Mouse (Mus musculus) T-helper 17 cell (primary cell): Measurements from ENCODE around the gene Pygo1.

ENCODE experiments used
- in situ Hi-C, 2 experiments: fragments of 300-600 bp; cut with MboI, MseI; formaldehyde crosslinking; loops; 1 replicate in 1 of 2; 2 replicates in 1 of 2; pipeline ENCODE4 v1.15.1; 2025; ENCODE audit warnings: high pct_unique_total_duplicates in 2 of 2

Pygo1 gene

GRCm38 (mm10) chr9:72925021-72925934 is at the start of gene Pygo1:
Pygo1 (plus strand) TSS chr9:72925645.
- in situ Hi-C loops, result loop anchor here in 1 of 2 experiments (10.0 kb wide), 1 partner anchor 1510 kb away; no protein-coding TSS in a partner anchor

GRCm38 (mm10) chr9:72875878-72876277 is 49.6 kb upstream of the Pygo1 start:
- in situ Hi-C loops, result no loop called here

GRCm38 (mm10) chr9:72877905-72878304 is 47.5 kb upstream of the Pygo1 start:
- in situ Hi-C loops, result no loop called here

- in situ Hi-C loops, result no loop called here
These were observed 46.8 kb upstream of the Pygo1 start for GRCm38 (mm10) chr9:72878656-72879055.

- in situ Hi-C loops, result no loop called here
These were observed 45.8 kb upstream of the Pygo1 start for GRCm38 (mm10) chr9:72879601-72880000.

GRCm38 (mm10) chr9:72880225-72880960 is 45.1 kb upstream of the Pygo1 start:
- in situ Hi-C loops, result no loop called here

- in situ Hi-C loops, result no loop called here
These were observed 44.2 kb upstream of the Pygo1 start for GRCm38 (mm10) chr9:72881026-72881768.

GRCm38 (mm10) chr9:72883940-72884339 is 41.5 kb upstream of the Pygo1 start:
- in situ Hi-C loops, result no loop called here

- in situ Hi-C loops, result loop anchor here (5.0 kb wide), 2 partner anchors 122 to 127 kb away; no protein-coding TSS in a partner anchor
These were observed 35.7 kb upstream of the Pygo1 start for GRCm38 (mm10) chr9:72889777-72890176.

- in situ Hi-C loops, result no loop called here
These were observed 34.9 kb upstream of the Pygo1 start for GRCm38 (mm10) chr9:72890499-72891085.

GRCm38 (mm10) chr9:72892761-72893160 is 32.7 kb upstream of the Pygo1 start:
- in situ Hi-C loops, result no loop called here

GRCm38 (mm10) chr9:72894796-72895352 is 30.6 kb upstream of the Pygo1 start:
- in situ Hi-C loops, result no loop called here

- in situ Hi-C loops, result no loop called here
These were observed 23.4 kb upstream of the Pygo1 start for GRCm38 (mm10) chr9:72902057-72902456.

- in situ Hi-C loops, result no loop called here
These were observed 22.8 kb upstream of the Pygo1 start for GRCm38 (mm10) chr9:72902611-72903010.

- in situ Hi-C loops, result no loop called here
These were observed 18.7 kb upstream of the Pygo1 start for GRCm38 (mm10) chr9:72906693-72907103.

GRCm38 (mm10) chr9:72911381-72911780 is 14.1 kb upstream of the Pygo1 start:
- in situ Hi-C loops, result no loop called here

GRCm38 (mm10) chr9:72913551-72913950 is 11.9 kb upstream of the Pygo1 start:
- in situ Hi-C loops, result no loop called here

GRCm38 (mm10) chr9:72915728-72916127 is 9.7 kb upstream of the Pygo1 start:
- in situ Hi-C loops, result no loop called here

- in situ Hi-C loops, result loop anchor here in 1 of 2 experiments (10.0 kb wide), 1 partner anchor 1508 kb away; no protein-coding TSS in a partner anchor
These were observed 2.4 kb upstream of the Pygo1 start for GRCm38 (mm10) chr9:72923068-72923467.

- in situ Hi-C loops, result loop anchor here in 1 of 2 experiments (10.0 kb wide), 1 partner anchor 1511 kb away; no protein-coding TSS in a partner anchor
These were observed 452 bp downstream of the Pygo1 start for GRCm38 (mm10) chr9:72925935-72926258.
